Mouse (Mus musculus) liver, embryonic 14.5 days (tissue): Measurements from ENCODE around the gene Sort1.

Experiments
- CTCF ChIP-seq: IDR thresholded peaks from 2 replicates; pipeline ENCODE4 v1.5.1; 2016; ENCODE audit warnings: antibody characterized with exemption, low read depth, control low read depth
- EP300 ChIP-seq: IDR thresholded peaks from 2 replicates; pipeline ENCODE4 v1.6.1; 2016; ENCODE audit warnings: antibody characterized with exemption, low read depth

GRCm38 (mm10) chr3:108330812-108331211 lies 46.9 kb downstream of the Sort1 start:
- TF ChIP-seq CTCF (no peak), EP300 (no peak)
